Mouse (Mus musculus): ENCODE data around the gene Sdk1. TPM values are rescaled to one million over a fixed set of nuclear protein-coding genes. Genes with fewer than 3 reads are reported as not detected.

The Sdk1 gene
- polyA plus RNA-seq, 1 experiment: 1.0 TPM

GRCm38 (mm10) chr5:141899751-141900150, 658.5 kb downstream of the Sdk1 start:
- H3K4me1 ChIP-seq (ENCODE audit: control insufficient read depth, insufficient read depth, insufficient read length, low read length): no peaks in the 10 kb centered on the region
- H3K36me3 ChIP-seq (ENCODE audit: control insufficient read depth, insufficient read depth, low read length): no peaks in the 10 kb centered on the region
- WGBS: 82% methylated on average over 7 of the region's 7 CpGs
- H3K27ac ChIP-seq (ENCODE audit: insufficient read depth, low read depth, low read length): no peak overlapping the region
- H3K27me3 ChIP-seq (ENCODE audit: control insufficient read depth, insufficient read depth, low read length): no peaks in the 10 kb centered on the region
- no peak overlapping the region for H3K4me3 ChIP-seq (ENCODE audit: low read depth, low read length)
- TF ChIP-seq POLR2A (IDR thresholded peaks at IDR 0.05; ENCODE audit: low read depth, low read length): no peak
- TF ChIP-seq CTCF (IDR thresholded peaks at IDR 0.05; ENCODE audit: extremely low read depth, insufficient read length, insufficient replicate concordance, low read depth, low read length): no peak

GRCm38 (mm10) chr5:141902544-141903250, 661.4 kb downstream of the Sdk1 start:
- no peak overlapping the region for H3K27ac ChIP-seq (ENCODE audit: insufficient read depth, low read depth, low read length)
- 46% methylated on average over 16 of the region's 16 CpGs for WGBS
- TF ChIP-seq POLR2A (IDR thresholded peaks at IDR 0.05; ENCODE audit: low read depth, low read length) (no peak), CTCF (IDR thresholded peaks at IDR 0.05; ENCODE audit: extremely low read depth, insufficient read length, insufficient replicate concordance, low read depth, low read length) (no peak)
- H3K27me3 ChIP-seq (ENCODE audit: control insufficient read depth, insufficient read depth, low read length): no peaks in the 10 kb centered on the region
- no peak overlapping the region for H3K4me3 ChIP-seq (ENCODE audit: low read depth, low read length)
- no peaks in the 10 kb centered on the region for H3K4me1 ChIP-seq (ENCODE audit: control insufficient read depth, insufficient read depth, insufficient read length, low read length)
- no peaks in the 10 kb centered on the region for H3K36me3 ChIP-seq (ENCODE audit: control insufficient read depth, insufficient read depth, low read length)

GRCm38 (mm10) chr5:141910444-141910843, 669.2 kb downstream of the Sdk1 start:
- H3K4me1 ChIP-seq (ENCODE audit: control insufficient read depth, insufficient read depth, insufficient read length, low read length): no peaks in the 10 kb centered on the region
- TF ChIP-seq POLR2A (IDR thresholded peaks at IDR 0.05; ENCODE audit: low read depth, low read length) (no peak), CTCF (IDR thresholded peaks at IDR 0.05; ENCODE audit: extremely low read depth, insufficient read length, insufficient replicate concordance, low read depth, low read length) (no peak)

GRCm38 (mm10) chr5:141910886-141911285, 669.6 kb downstream of the Sdk1 start:
- Histone ChIP-seq H3K4me1 (ENCODE audit: control insufficient read depth, insufficient read depth, insufficient read length, low read length) (no peaks in the 10 kb centered on the region), H3K4me3 (ENCODE audit: low read depth, low read length) (no peak overlapping the region), H3K27ac (ENCODE audit: insufficient read depth, low read depth, low read length) (no peak overlapping the region), H3K27me3 (ENCODE audit: control insufficient read depth, insufficient read depth, low read length) (no peaks in the 10 kb centered on the region), H3K36me3 (ENCODE audit: control insufficient read depth, insufficient read depth, low read length) (no peaks in the 10 kb centered on the region)
- WGBS: 66% methylated on average over 8 of the region's 8 CpGs
- TF ChIP-seq POLR2A (IDR thresholded peaks at IDR 0.05; ENCODE audit: low read depth, low read length) (no peak), CTCF (IDR thresholded peaks at IDR 0.05; ENCODE audit: extremely low read depth, insufficient read length, insufficient replicate concordance, low read depth, low read length) (no peak)

More at GRCm38 (mm10) chr5:141910444-141910843, 669.2 kb downstream of the Sdk1 start:
- Histone ChIP-seq H3K36me3 (ENCODE audit: control insufficient read depth, insufficient read depth, low read length) (no peaks in the 10 kb centered on the region), H3K4me3 (ENCODE audit: low read depth, low read length) (no peak overlapping the region), H3K27ac (ENCODE audit: insufficient read depth, low read depth, low read length) (no peak overlapping the region), H3K27me3 (ENCODE audit: control insufficient read depth, insufficient read depth, low read length) (no peaks in the 10 kb centered on the region)
- WGBS: 40% methylated on average over 3 of the region's 3 CpGs

- Histone ChIP-seq H3K4me1 (ENCODE audit: control insufficient read depth, insufficient read depth, insufficient read length, low read length) (no peaks in the 10 kb centered on the region), H3K4me3 (ENCODE audit: low read depth, low read length) (no peak overlapping the region), H3K36me3 (ENCODE audit: control insufficient read depth, insufficient read depth, low read length) (no peaks in the 10 kb centered on the region), H3K27me3 (ENCODE audit: control insufficient read depth, insufficient read depth, low read length) (no peaks in the 10 kb centered on the region), H3K27ac (ENCODE audit: insufficient read depth, low read depth, low read length) (no peak overlapping the region)
- 79% methylated on average over 7 of the region's 7 CpGs for WGBS
- TF ChIP-seq POLR2A (IDR thresholded peaks at IDR 0.05; ENCODE audit: low read depth, low read length) (no peak), CTCF (IDR thresholded peaks at IDR 0.05; ENCODE audit: extremely low read depth, insufficient read length, insufficient replicate concordance, low read depth, low read length) (no peak)
Measured at GRCm38 (mm10) chr5:141912881-141913280, 671.6 kb downstream of the Sdk1 start.

GRCm38 (mm10) chr5:141916954-141917353, 675.7 kb downstream of the Sdk1 start:
- Histone ChIP-seq H3K4me1 (ENCODE audit: control insufficient read depth, insufficient read depth, insufficient read length, low read length) (no peaks in the 10 kb centered on the region), H3K4me3 (ENCODE audit: low read depth, low read length) (no peak overlapping the region), H3K27ac (ENCODE audit: insufficient read depth, low read depth, low read length) (no peak overlapping the region), H3K27me3 (ENCODE audit: control insufficient read depth, insufficient read depth, low read length) (no peaks in the 10 kb centered on the region), H3K36me3 (ENCODE audit: control insufficient read depth, insufficient read depth, low read length) (no peaks in the 10 kb centered on the region)
- WGBS: 51% methylated on average over 2 of the region's 2 CpGs
- TF ChIP-seq POLR2A (IDR thresholded peaks at IDR 0.05; ENCODE audit: low read depth, low read length) (no peak), CTCF (IDR thresholded peaks at IDR 0.05; ENCODE audit: extremely low read depth, insufficient read length, insufficient replicate concordance, low read depth, low read length) (no peak)

GRCm38 (mm10) chr5:141939000-141939399, 697.7 kb downstream of the Sdk1 start:
- 76% methylated on average over 9 of the region's 9 CpGs for WGBS
- H3K27ac ChIP-seq (ENCODE audit: insufficient read depth, low read depth, low read length): no peak overlapping the region

More at GRCm38 (mm10) chr5:141939000-141939399, 697.7 kb downstream of the Sdk1 start:
- Histone ChIP-seq H3K4me3 (ENCODE audit: low read depth, low read length) (no peak overlapping the region), H3K27me3 (ENCODE audit: control insufficient read depth, insufficient read depth, low read length) (no peaks in the 10 kb centered on the region), H3K4me1 (ENCODE audit: control insufficient read depth, insufficient read depth, insufficient read length, low read length) (no peaks in the 10 kb centered on the region), H3K36me3 (ENCODE audit: control insufficient read depth, insufficient read depth, low read length) (no peaks in the 10 kb centered on the region)
- no peak for TF ChIP-seq POLR2A (IDR thresholded peaks at IDR 0.05; ENCODE audit: low read depth, low read length)
- TF ChIP-seq CTCF (IDR thresholded peaks at IDR 0.05; ENCODE audit: extremely low read depth, insufficient read length, insufficient replicate concordance, low read depth, low read length): no peak

Measured in small intestine, adult 2 months (tissue).